Mouse (Mus musculus) MEL (cell line): ENCODE data around the gene Stap2.

Experiments used
- CTCF ChIP-seq, 3 experiments: IDR thresholded peaks in 2 of 3; conservative IDR thresholded peaks in 1 of 3; 2 replicates each; pipeline ENCODE4 v1.5.1; 2011 to 2012; ENCODE audit warnings: low read length in 3 of 3, low read depth in 2 of 3, mild to moderate bottlenecking in 2 of 3, improper control_type of control experiment in 1 of 3, inconsistent platforms in 1 of 3, mixed read lengths in 1 of 3, moderate library complexity in 1 of 3; ENCODE audit not compliant: control insufficient read depth in 1 of 3, insufficient read depth in 1 of 3, poor library complexity in 1 of 3, severe bottlenecking in 1 of 3
- ETS1 ChIP-seq: IDR thresholded peaks from 2 replicates; pipeline ENCODE4 v1.6.1; 2012; ENCODE audit warnings: low read depth, mild to moderate bottlenecking, inconsistent platforms, low read length, improper control_type of control experiment, moderate library complexity
- MAFK ChIP-seq: IDR thresholded peaks from 2 replicates; pipeline ENCODE4 v1.6.1; 2011; ENCODE audit warnings: low read depth, mild to moderate bottlenecking, low read length, improper control_type of control experiment, borderline replicate concordance
- MAX ChIP-seq: IDR thresholded peaks from 2 replicates; pipeline ENCODE4 v1.6.1; 2011; ENCODE audit warnings: low read length, improper control_type of control experiment
- MEF2A ChIP-seq: IDR thresholded peaks from 2 replicates; pipeline ENCODE4 v1.6.1; 2014; ENCODE audit warnings: low read depth, mild to moderate bottlenecking, inconsistent platforms, low read length, improper control_type of control experiment; ENCODE audit not compliant: poor library complexity, insufficient replicate concordance, severe bottlenecking; ENCODE audit errors: extremely low read depth
- POLR2A ChIP-seq, 2 experiments: IDR thresholded peaks; 2 replicates each; pipeline ENCODE4 v1.6.1; 2011 to 2012; ENCODE audit warnings: low read length in 2 of 2, mild to moderate bottlenecking in 2 of 2, control low read depth in 1 of 2, improper control_type of control experiment in 1 of 2, low read depth in 1 of 2, moderate library complexity in 1 of 2; ENCODE audit not compliant: control insufficient read depth in 1 of 2, insufficient read depth in 1 of 2, poor library complexity in 1 of 2
- TAL1 ChIP-seq: IDR thresholded peaks from 2 replicates; pipeline ENCODE4 v1.6.1; 2012; ENCODE audit warnings: mild to moderate bottlenecking, inconsistent platforms, low read length, moderate library complexity, mixed read lengths
- USF1 ChIP-seq: IDR thresholded peaks from 2 replicates; pipeline ENCODE4 v1.6.1; 2014; ENCODE audit warnings: low read depth, mild to moderate bottlenecking, inconsistent platforms, low read length, improper control_type of control experiment, moderate library complexity
- ZNF384 ChIP-seq: IDR thresholded peaks from 2 replicates; pipeline ENCODE4 v1.6.1; 2012; ENCODE audit warnings: low read depth, mild to moderate bottlenecking, inconsistent platforms, low read length, improper control_type of control experiment

- TF ChIP-seq CTCF (IDR thresholded peaks at IDR 0.05 in 2 of 3, conservative IDR thresholded peaks at IDR 0.05 in 1 of 3; ENCODE audit: control insufficient read depth in 1 of 3, insufficient read depth in 1 of 3, low read depth in 2 of 3, low read length in 3 of 3, poor library complexity in 1 of 3, severe bottlenecking in 1 of 3) = no peak
- no peak for TF ChIP-seq MAX
- TF ChIP-seq TAL1 = no peak
- TF ChIP-seq MEF2A = no peak
- TF ChIP-seq POLR2A (IDR thresholded peaks at IDR 0.05; ENCODE audit: control insufficient read depth in 1 of 2, insufficient read depth in 1 of 2, low read depth in 1 of 2, low read length in 2 of 2, poor library complexity in 1 of 2) = no peak
- TF ChIP-seq MAFK = no peak
- TF ChIP-seq ZNF384 = no peak
- TF ChIP-seq USF1 = no peak
- no peak for TF ChIP-seq ETS1
Measured at GRCm38 (mm10) chr17:56035216-56035615, 29.8 kb upstream of the Stap2 start.
